Mouse (Mus musculus): ENCODE measurements around the gene Tmem145. TPM values are rescaled to one million over a fixed set of nuclear protein-coding genes. Genes with fewer than 3 reads are reported as not detected.
A peak's percentile ranks its signal among the peaks of the same experiment; 100 is the strongest.
"Not testable (repeated sequence)": the region's sequence is repeated elsewhere in the genome, so short reads cannot be mapped to it uniquely, and the experiment has no call there.

Gene Tmem145
- polyA plus RNA-seq, 1 experiment: 0.16 TPM

DNA sequence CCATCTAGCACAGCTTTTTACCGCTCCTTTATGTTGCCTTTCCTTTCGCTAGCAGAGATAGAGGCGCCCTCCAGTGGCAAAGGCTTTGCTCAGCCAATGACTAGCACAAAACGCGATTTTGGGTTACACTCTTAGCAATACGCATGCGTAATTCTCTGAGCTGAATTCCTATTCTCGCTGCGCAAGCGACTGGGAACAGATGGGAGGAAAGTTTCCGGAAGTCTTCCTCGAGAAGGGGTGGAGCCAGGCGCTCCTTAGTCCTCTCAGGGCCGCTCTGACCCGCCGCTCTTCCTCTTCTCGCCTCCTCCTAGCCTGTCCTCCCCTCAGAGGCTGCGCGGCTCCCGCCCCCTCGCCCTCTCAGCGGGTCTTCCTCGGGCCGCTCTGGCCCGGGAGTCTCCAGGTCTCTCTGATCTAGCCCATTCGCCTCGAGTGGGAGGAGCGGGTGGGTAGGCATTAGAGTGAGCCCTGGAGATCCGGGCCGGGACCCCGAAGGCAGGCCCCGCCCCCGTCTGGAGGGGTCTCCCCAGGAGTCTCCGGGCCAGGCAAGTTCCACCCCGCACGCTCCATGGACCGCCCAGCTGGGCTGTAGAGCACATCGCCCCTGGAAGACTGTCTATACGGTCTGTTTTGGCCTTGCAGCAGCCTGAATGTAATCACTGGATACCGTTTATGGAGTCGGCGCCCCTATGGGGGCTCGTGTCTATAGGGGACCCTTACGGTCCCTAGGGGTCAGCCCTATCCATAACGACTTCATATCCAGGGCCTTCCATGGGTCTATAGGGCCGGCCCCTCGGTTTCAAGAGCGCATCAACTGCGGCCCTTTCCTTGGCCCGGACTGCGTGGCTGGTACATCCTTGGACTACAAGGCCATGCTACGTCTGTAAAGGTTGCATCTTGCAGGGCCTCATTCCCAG is 10.9 kb downstream of the Tmem145 start, which contains the start of gene Megf8:
Gene Megf8, plus strand, starts transcription at position 633 of the 914 bp plus-strand sequence.
- Histone ChIP-seq H3K4me1 (peaks cover 37% of the 10 kb centered on the region), H3K27me3 (replicated peaks) (peaks cover 42% of the 10 kb centered on the region), H3K4me3 (replicated peaks) (peak within 1 kb of the TSS; percentile 96), H3K36me3 (replicated peaks; ENCODE audit: low read length) (no peaks in the 10 kb centered on the region), H3K9me3 (no peaks in the 10 kb centered on the region; the same call in 1 of the 2 replicates)
- TF ChIP-seq GATA1 (IDR thresholded peaks at IDR 0.05; ENCODE audit: borderline replicate concordance, low read length) (no peak), FLI1 (IDR thresholded peaks at IDR 0.05; ENCODE audit: low read length) (no peak)

DNA sequence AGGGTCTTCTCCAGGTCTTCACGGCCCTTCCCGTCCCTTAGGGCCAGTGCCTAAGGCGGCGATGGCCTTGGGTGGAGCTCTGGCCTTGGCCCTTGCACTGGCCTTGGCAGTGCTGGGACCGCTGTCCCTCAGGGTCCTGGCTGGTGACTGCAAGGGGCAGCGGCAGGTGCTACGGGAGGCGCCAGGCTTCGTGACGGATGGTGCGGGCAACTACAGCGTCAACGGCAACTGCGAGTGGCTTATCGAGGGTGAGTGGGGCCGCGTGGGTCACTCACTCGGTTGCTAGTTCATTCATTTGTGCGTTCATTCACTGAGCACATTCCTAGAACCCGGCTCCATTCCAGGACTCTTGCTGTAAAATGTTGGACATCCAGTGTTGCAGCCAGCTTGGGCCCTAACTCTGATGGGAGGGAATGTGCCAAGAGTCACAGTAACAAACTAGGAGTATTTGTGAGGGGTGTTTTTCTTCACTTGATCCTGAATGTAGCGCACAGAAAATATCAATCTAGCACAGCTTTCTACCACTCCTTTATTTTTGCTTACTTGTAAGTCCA is 11.6 kb downstream of the Tmem145 start:
- no peaks in the 10 kb centered on the region; the same call in 1 of the 2 replicates for H3K9me3 ChIP-seq
- no peaks in the 10 kb centered on the region for H3K36me3 ChIP-seq (replicated peaks; ENCODE audit: low read length)
- TF ChIP-seq FLI1 (IDR thresholded peaks at IDR 0.05; ENCODE audit: low read length): no peak
- peak overlapping the region; percentile 96 for H3K4me3 ChIP-seq (replicated peaks)
- H3K4me1 ChIP-seq: peaks cover 42% of the 10 kb centered on the region
- H3K27me3 ChIP-seq (replicated peaks): peaks cover 34% of the 10 kb centered on the region

GRCm38 (mm10) chr7:25322058-25322484 is 16.2 kb downstream of the Tmem145 start:
- H3K4me1 ChIP-seq: peaks cover 29% of the 10 kb centered on the region
- TF ChIP-seq GATA1 (IDR thresholded peaks at IDR 0.05; ENCODE audit: borderline replicate concordance, low read length) (no peak), FLI1 (IDR thresholded peaks at IDR 0.05; ENCODE audit: low read length) (no peak)
- H3K36me3 ChIP-seq (replicated peaks; ENCODE audit: low read length): no peaks in the 10 kb centered on the region
- no peaks in the 10 kb centered on the region for H3K27me3 ChIP-seq (replicated peaks)
- H3K4me3 ChIP-seq (replicated peaks): no peak overlapping the region
- H3K9me3 ChIP-seq: no peaks in the 10 kb centered on the region; the same call in 1 of the 2 replicates

DNA sequence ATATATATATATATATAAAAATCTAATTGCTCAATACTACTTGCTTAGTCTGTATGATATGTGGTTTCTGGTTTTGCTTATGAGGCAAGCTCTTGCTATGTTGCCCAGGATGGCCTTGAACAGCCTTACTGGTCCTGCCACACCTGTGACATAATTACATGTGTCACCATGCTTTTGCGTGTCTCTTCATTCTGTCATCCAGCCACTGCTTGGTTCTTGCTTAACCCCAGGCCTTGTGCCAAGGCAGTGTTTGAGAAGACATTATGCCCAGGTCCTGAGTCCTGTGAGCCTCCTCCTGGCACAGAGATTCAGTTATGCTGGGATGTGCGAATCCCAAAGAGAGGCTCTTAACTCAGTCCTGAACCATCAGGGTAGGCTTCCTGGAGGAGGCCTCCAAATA is 17.3 kb downstream of the Tmem145 start:
- no peaks in the 10 kb centered on the region; the same call in 1 of the 2 replicates for H3K9me3 ChIP-seq
- H3K36me3 ChIP-seq (replicated peaks; ENCODE audit: low read length): peaks cover 9% of the 10 kb centered on the region
- peaks cover 2% of the 10 kb centered on the region for H3K27me3 ChIP-seq (replicated peaks)
- H3K4me1 ChIP-seq: peaks cover 22% of the 10 kb centered on the region
- no peak overlapping the region for H3K4me3 ChIP-seq (replicated peaks)
- TF ChIP-seq GATA1 (IDR thresholded peaks at IDR 0.05; ENCODE audit: borderline replicate concordance, low read length) (no peak), FLI1 (IDR thresholded peaks at IDR 0.05; ENCODE audit: low read length) (no peak)

DNA sequence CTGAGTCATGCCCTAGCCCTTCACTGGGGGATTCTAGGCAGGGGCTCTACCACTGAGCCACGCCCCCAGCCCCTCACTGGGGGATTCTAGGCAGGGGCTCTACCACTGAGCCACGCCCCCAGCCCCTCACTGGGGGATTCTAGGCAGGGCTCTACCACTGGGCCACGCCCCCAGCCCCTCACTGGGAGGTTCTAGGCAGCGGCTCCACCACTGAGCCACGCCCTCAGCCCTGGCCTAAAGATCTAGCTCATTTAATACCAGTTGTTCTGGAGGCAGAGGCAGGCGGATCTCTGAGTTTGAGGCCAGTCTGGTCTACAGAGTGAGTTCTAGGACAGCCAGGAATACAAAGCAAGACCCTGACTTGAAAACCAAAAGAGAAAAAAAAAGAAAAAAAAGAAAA is 19.5 kb downstream of the Tmem145 start:
- not testable (repeated sequence) for H3K27me3 ChIP-seq (replicated peaks); H3K4me3 ChIP-seq (replicated peaks); H3K9me3 ChIP-seq
- Histone ChIP-seq H3K36me3 (replicated peaks; ENCODE audit: low read length) (peaks cover 22% of the 10 kb centered on the region), H3K4me1 (peaks cover 36% of the 10 kb centered on the region)

- Histone ChIP-seq H3K9me3 (no peaks in the 10 kb centered on the region), H3K36me3 (replicated peaks; ENCODE audit: low read length) (peaks cover 30% of the 10 kb centered on the region), H3K27me3 (replicated peaks) (peaks cover 2% of the 10 kb centered on the region), H3K4me1 (peaks cover 37% of the 10 kb centered on the region), H3K4me3 (replicated peaks) (no peak overlapping the region)
- no peak for TF ChIP-seq FLI1 (IDR thresholded peaks at IDR 0.05; ENCODE audit: low read length)
- TF ChIP-seq GATA1 (IDR thresholded peaks at IDR 0.05; ENCODE audit: borderline replicate concordance, low read length): no peak
These were observed 20.3 kb downstream of the Tmem145 start for GRCm38 (mm10) chr7:25326233-25326632.

- Histone ChIP-seq H3K4me1 (peaks cover 18% of the 10 kb centered on the region), H3K36me3 (replicated peaks; ENCODE audit: low read length) (peaks cover 53% of the 10 kb centered on the region), H3K9me3 (no peaks in the 10 kb centered on the region), H3K4me3 (replicated peaks) (no peak overlapping the region), H3K27me3 (replicated peaks) (no peaks in the 10 kb centered on the region)
- TF ChIP-seq GATA1 (IDR thresholded peaks at IDR 0.05; ENCODE audit: borderline replicate concordance, low read length): no peak
- no peak for TF ChIP-seq FLI1 (IDR thresholded peaks at IDR 0.05; ENCODE audit: low read length)
These were observed 27.8 kb downstream of the Tmem145 start for GRCm38 (mm10) chr7:25333596-25334307.

DNA sequence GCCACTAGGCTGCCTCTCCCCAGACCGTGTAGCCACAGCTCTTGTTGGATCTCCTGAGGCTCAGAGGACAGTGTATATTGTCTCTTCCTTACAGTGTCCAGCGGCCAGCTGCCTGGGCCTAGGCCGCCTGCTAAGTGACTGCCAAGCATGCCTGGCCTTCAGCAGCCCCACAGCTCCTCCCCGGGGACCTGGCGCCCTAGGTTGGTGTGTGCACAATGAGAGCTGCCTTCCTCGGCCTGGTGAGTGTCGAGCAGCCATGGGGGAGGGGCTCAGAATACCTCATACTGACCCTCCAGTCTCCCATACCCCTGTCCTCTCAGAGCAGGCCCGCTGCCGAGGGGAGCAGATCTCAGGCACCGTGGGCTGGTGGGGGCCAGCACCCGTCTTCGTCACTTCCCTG is 28.6 kb downstream of the Tmem145 start:
- Histone ChIP-seq H3K27me3 (replicated peaks) (peaks cover 2% of the 10 kb centered on the region), H3K9me3 (no peaks in the 10 kb centered on the region), H3K4me1 (peaks cover 16% of the 10 kb centered on the region), H3K36me3 (replicated peaks; ENCODE audit: low read length) (peaks cover 55% of the 10 kb centered on the region), H3K4me3 (replicated peaks) (no peak overlapping the region)
- TF ChIP-seq FLI1 (IDR thresholded peaks at IDR 0.05; ENCODE audit: low read length): no peak
- no peak for TF ChIP-seq GATA1 (IDR thresholded peaks at IDR 0.05; ENCODE audit: borderline replicate concordance, low read length)

DNA sequence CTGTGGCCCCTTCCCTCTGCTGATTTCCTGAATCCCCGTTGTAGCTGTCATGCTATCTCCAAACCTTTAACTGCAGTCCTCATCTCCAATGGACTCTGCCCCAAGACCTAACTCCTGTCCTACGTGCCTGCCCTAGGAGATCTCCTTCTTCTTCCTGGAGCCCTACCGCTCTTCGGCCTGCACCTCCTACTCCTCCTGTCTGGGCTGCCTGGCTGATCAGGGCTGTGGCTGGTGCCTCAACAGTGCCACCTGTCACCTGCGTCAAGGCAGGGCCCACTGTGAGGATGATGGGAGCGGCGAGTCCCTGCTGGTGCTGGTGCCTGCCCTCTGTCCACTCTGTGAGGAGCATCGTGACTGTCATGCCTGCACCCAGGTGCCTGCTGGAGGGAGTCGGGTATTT is 33.4 kb downstream of the Tmem145 start:
- TF ChIP-seq GATA1 (IDR thresholded peaks at IDR 0.05; ENCODE audit: borderline replicate concordance, low read length) (no peak), FLI1 (IDR thresholded peaks at IDR 0.05; ENCODE audit: low read length) (no peak)
- H3K36me3 ChIP-seq (replicated peaks; ENCODE audit: low read length): peaks cover 60% of the 10 kb centered on the region
- H3K4me1 ChIP-seq: no peaks in the 10 kb centered on the region
- H3K9me3 ChIP-seq: no peaks in the 10 kb centered on the region
- peaks cover 2% of the 10 kb centered on the region for H3K27me3 ChIP-seq (replicated peaks)
- H3K4me3 ChIP-seq (replicated peaks): no peak overlapping the region

Measured in megakaryocyte, embryonic 14.5 days (primary cell).